Mouse (Mus musculus): Measurements from ENCODE around the gene Gkap1. TPM values are rescaled to one million over a fixed set of nuclear protein-coding genes. Genes with fewer than 3 reads are reported as not detected.

The Gkap1 gene
- polyA plus RNA-seq, 1 experiment from 2014 or later, result 4.7 TPM

DNA sequence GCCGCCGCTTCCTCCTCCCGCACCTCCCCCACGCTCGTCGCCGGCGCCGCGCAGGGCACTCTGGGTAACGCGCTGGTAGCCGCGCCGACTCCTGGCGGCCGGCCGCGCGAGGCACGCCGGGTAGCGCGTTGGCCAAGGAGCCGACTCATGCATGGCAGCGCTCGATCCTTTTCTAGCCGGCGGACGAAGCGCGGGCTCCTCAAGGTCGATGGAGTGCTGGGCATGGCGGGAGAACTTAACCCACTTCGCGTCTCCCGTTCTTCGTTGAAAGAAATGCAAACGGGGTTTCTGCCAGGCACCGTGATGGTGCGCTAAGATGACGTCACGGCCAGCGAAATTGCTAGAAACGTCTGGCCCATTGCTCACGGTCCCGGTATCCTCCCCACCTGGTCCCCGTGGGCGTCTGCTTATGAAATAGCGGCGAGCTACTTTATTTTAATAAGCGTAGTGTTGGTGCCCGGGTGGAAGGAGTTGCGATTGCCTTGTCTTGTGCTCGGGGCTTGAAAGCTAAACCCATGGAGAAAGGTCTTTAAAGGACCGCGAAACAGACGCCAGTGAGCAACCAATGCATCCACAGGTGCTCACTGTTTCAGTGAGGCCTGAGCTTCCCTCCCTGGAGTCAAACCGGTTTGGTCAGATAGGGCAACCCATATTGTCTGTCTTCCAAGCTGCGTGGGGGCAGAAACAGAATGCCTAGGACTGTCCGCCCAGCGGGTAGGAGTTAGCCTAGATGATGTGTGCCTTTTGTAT is 59.7 kb downstream of the Gkap1 start, which contains the start of gene Ubqln1:
Gene Ubqln1 (minus strand): TSS at position 62 of the 750 bp plus-strand sequence.
- peaks cover 34% of the 10 kb centered on the region for H3K4me1 ChIP-seq (replicated peaks)
- peak within 1 kb of the TSS; percentile 92 for H3K9ac ChIP-seq
- peak within 1 kb of the TSS; percentile 83 for H3K27ac ChIP-seq (replicated peaks)
- H3K9me3 ChIP-seq (replicated peaks), result no peaks in the 10 kb centered on the region
- H3K27me3 ChIP-seq, result no peaks in the 10 kb centered on the region
- 2% methylated on average over 62 of the region's 62 CpGs for WGBS (ENCODE audit: insufficient replicate concordance)
- ATAC-seq (ENCODE audit: insufficient read depth), result peak; percentile 93
- peak within 1 kb of the TSS; percentile 91 for H3K4me2 ChIP-seq
- H3K36me3 ChIP-seq (replicated peaks), result no peaks in the 10 kb centered on the region
- peak within 1 kb of the TSS; percentile 82 for H3K4me3 ChIP-seq (replicated peaks)

DNA sequence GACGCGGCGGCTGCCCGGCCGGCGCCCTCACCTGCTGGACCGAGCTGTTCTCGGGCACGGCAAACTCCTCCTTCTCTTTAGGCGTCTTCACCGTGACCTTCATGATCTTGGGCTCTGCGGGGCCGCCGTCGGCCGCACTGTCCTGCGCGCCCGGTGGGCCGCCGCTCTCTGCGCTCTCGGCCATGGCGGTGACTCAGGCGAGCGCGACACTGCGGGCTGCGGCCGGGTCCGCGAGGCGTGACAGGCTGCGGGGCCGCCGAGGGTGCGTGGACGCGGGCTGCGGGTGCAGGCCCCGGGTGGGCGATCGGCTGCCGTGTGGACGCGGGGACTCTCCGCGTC is 60.3 kb downstream of the Gkap1 start:
- Histone ChIP-seq H3K4me1 (replicated peaks) (peaks cover 34% of the 10 kb centered on the region), H3K4me3 (replicated peaks) (peak overlapping the region; percentile 82), H3K9me3 (replicated peaks) (no peaks in the 10 kb centered on the region), H3K36me3 (replicated peaks) (no peaks in the 10 kb centered on the region), H3K4me2 (peak overlapping the region; percentile 91), H3K27ac (replicated peaks) (peak overlapping the region; percentile 83), H3K9ac (peak overlapping the region; percentile 92), H3K27me3 (no peaks in the 10 kb centered on the region)
- peak; percentile 62 for ATAC-seq (ENCODE audit: insufficient read depth)
- WGBS (ENCODE audit: insufficient replicate concordance), result under 1% methylated on average over 47 of the region's 48 CpGs

DNA sequence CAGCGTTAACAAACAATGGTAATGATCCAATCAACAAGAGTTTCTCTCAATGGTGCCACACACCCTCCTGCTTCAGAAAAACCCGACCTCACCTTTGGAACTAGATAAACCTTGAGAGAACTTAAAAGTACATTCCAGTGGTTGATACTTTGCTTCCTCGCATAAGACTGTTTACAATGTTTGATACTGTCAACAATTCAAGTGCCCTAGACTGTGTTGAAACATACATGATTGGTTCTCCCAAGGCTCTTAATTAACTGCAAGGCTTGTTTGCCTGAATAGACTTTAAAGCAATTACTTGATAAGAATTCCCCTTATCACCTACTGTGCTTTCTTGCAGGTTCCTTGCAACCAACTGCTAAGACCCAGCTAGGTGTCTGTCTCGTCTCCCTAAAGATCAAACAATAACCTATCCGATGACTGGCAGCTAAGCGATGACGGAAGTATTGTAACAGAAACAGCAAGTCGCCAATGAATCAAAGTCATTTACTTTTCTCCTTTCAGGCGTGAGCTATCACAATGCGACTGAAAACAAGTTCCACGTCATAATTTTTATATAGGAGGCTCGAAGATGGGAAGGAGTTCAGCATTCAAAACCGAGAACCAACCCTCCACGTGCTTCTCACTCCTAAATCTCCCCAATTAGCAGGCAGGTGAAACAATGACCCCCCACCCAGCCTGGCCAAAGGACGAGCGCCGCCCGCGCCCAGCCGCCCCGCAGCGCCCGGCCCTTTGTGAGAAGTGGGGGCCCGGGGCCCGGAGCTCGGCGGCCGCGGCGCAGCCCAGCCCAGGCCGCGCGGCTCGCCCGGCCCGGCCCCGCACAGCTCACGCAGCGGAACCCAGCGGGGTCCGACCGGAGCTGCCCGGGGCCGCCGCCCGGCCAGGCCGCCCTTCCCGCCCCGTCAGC is 60.9 kb downstream of the Gkap1 start:
- H3K36me3 ChIP-seq (replicated peaks), result no peaks in the 10 kb centered on the region
- peak overlapping the region; percentile 92 for H3K9ac ChIP-seq
- no peaks in the 10 kb centered on the region for H3K9me3 ChIP-seq (replicated peaks)
- peak overlapping the region; percentile 82 for H3K4me3 ChIP-seq (replicated peaks)
- peak overlapping the region; percentile 83 for H3K27ac ChIP-seq (replicated peaks)
- peaks cover 38% of the 10 kb centered on the region for H3K4me1 ChIP-seq (replicated peaks)
- ATAC-seq (ENCODE audit: insufficient read depth), result peak; percentile 78
- H3K27me3 ChIP-seq, result no peaks in the 10 kb centered on the region
- H3K4me2 ChIP-seq, result peak overlapping the region; percentile 91
- WGBS (ENCODE audit: insufficient replicate concordance), result 2% methylated on average over 49 of the region's 49 CpGs

DNA sequence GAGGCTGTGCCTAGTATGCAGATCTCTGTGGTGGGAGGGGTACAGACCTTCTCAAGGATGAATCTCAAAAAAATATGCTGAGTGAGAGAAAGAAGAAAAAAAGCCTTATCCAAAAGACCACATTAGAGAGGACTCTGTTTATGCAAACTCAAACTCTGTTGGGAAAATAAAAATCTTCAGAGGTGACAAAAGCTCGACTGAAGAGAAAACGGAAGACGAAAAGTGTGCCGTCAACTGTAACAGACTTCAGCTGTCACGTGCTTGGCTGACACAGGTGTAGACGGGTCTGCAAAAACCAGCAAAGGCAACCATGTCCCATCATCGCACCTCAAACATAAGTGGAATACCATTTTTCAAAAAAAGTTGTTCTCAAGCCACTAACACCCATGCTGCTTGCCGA is 61.7 kb downstream of the Gkap1 start:
- H3K9me3 ChIP-seq (replicated peaks), result no peaks in the 10 kb centered on the region
- WGBS (ENCODE audit: insufficient replicate concordance), result 66% methylated on average over 8 of the region's 8 CpGs
- peak overlapping the region; percentile 91 for H3K4me2 ChIP-seq
- H3K27ac ChIP-seq (replicated peaks), result no peak overlapping the region
- H3K36me3 ChIP-seq (replicated peaks), result no peaks in the 10 kb centered on the region
- no peak overlapping the region for H3K9ac ChIP-seq
- ATAC-seq (ENCODE audit: insufficient read depth), result no peak
- H3K4me1 ChIP-seq (replicated peaks), result peaks cover 43% of the 10 kb centered on the region
- H3K4me3 ChIP-seq (replicated peaks), result peak overlapping the region; percentile 82
- no peaks in the 10 kb centered on the region for H3K27me3 ChIP-seq

GRCm38 (mm10) chr13:58212530-58212929 is 63.0 kb downstream of the Gkap1 start:
- ATAC-seq (ENCODE audit: insufficient read depth), result no peak
- WGBS (ENCODE audit: insufficient replicate concordance), result 59% methylated on average over 2 of the region's 2 CpGs
- peaks cover 46% of the 10 kb centered on the region for H3K4me1 ChIP-seq (replicated peaks)

DNA sequence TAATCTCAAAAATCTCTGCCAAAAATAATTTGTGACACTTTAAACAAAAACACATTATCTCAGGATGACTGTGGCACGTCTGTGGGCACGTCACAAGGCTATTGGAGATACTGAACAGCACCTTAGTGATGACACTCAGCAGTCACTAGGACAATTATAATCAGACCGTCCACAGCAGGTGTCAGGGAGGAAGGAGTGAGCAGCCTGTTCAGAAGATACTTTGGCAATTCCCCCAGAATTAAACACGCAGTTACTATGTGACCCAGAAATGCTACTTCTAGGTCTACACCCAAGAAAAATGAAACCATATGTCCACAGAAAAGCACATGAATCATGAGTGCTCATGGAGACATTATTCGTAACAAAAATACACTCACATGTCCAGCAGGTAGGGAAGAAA is 65.1 kb downstream of the Gkap1 start:
- no peak for ATAC-seq (ENCODE audit: insufficient read depth)
- Histone ChIP-seq H3K9me3 (replicated peaks) (no peaks in the 10 kb centered on the region), H3K27me3 (no peaks in the 10 kb centered on the region), H3K4me2 (no peak overlapping the region), H3K4me3 (replicated peaks) (no peak overlapping the region), H3K4me1 (replicated peaks) (peaks cover 54% of the 10 kb centered on the region), H3K9ac (no peak overlapping the region), H3K36me3 (replicated peaks) (no peaks in the 10 kb centered on the region), H3K27ac (replicated peaks) (no peak overlapping the region)
- 59% methylated on average over 5 of the region's 5 CpGs for WGBS (ENCODE audit: insufficient replicate concordance)

More at GRCm38 (mm10) chr13:58212530-58212929, 63.0 kb downstream of the Gkap1 start:
- no peaks in the 10 kb centered on the region for H3K9me3 ChIP-seq (replicated peaks)
- H3K27me3 ChIP-seq, result no peaks in the 10 kb centered on the region
- no peak overlapping the region for H3K27ac ChIP-seq (replicated peaks)
- no peaks in the 10 kb centered on the region for H3K36me3 ChIP-seq (replicated peaks)
- no peak overlapping the region for H3K4me2 ChIP-seq
- no peak overlapping the region for H3K9ac ChIP-seq
- no peak overlapping the region for H3K4me3 ChIP-seq (replicated peaks)

DNA sequence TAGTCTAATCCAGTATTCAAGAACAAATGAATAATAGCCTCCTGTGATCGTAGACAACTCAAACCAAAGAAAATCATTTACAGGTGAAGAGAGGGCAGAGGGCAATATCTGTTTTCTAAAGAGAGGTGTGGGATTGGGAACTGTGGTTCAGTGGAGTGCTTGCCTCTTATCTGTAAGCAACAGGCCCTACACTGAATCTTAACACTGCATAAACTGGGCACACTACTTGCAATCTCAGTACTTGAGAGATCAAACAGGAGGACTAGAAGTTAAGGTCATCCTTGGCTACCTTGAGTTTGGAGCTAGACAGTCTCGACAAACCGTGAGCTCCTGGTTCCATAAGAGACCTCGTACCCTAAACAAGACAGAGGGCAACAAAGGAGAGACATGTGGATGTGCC is 69.4 kb downstream of the Gkap1 start:
- no peaks in the 10 kb centered on the region for H3K36me3 ChIP-seq (replicated peaks)
- no peak overlapping the region for H3K4me2 ChIP-seq
- WGBS (ENCODE audit: insufficient replicate concordance), result 58% methylated on average over 4 of the region's 4 CpGs
- no peak overlapping the region for H3K27ac ChIP-seq (replicated peaks)
- no peak for ATAC-seq (ENCODE audit: insufficient read depth)
- H3K9ac ChIP-seq, result no peak overlapping the region
- no peaks in the 10 kb centered on the region for H3K27me3 ChIP-seq
- peaks cover 45% of the 10 kb centered on the region for H3K4me1 ChIP-seq (replicated peaks)
- H3K4me3 ChIP-seq (replicated peaks), result no peak overlapping the region
- no peaks in the 10 kb centered on the region for H3K9me3 ChIP-seq (replicated peaks)

DNA sequence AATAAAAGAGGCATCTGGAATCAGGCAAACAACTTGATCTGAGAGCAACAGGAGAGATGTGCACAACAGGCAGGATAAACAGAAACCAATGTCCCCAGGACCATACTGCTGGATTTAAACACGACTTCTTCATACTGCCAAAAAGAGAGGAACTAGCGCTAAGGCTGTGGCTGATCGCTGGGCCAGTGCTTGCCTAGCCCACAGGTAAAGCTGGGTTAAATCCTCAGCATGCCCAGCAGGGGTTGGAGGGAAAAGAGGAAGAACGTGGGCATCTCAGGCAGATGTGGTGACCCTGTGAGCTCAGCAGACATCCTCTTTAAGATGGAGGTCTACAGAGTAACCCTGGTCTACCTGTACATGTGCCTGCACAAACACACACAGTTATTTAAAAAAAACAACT is 70.5 kb downstream of the Gkap1 start:
- 30% methylated on average over 4 of the region's 4 CpGs for WGBS (ENCODE audit: insufficient replicate concordance)
- ATAC-seq (ENCODE audit: insufficient read depth), result no peak

DNA sequence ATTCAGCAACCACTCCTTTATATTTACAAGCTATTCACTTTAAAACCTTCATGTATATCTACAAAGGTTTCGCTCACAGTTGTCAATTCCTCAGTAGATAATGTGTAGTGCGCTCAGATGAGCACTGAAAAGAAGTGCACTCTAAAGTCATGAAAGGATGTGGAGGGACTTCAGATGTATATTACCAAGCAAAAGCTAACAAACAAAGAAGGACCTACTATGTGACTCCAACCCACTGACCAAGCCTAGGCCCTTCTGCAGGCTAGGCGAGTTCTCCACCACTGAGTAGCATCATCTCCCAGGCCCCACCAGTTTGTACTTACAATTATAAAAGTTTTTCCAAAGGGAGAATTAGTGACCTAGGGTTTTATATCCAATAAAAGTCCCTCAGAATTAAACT is 71.3 kb downstream of the Gkap1 start:
- 78% methylated on average over 3 of the region's 3 CpGs for WGBS (ENCODE audit: insufficient replicate concordance)
- H3K27me3 ChIP-seq, result no peaks in the 10 kb centered on the region
- peaks cover 40% of the 10 kb centered on the region for H3K4me1 ChIP-seq (replicated peaks)
- H3K9me3 ChIP-seq (replicated peaks), result no peaks in the 10 kb centered on the region
- no peak overlapping the region for H3K4me2 ChIP-seq
- no peak overlapping the region for H3K4me3 ChIP-seq (replicated peaks)
- H3K27ac ChIP-seq (replicated peaks), result no peak overlapping the region
- H3K9ac ChIP-seq, result no peak overlapping the region
- no peaks in the 10 kb centered on the region for H3K36me3 ChIP-seq (replicated peaks)
- no peak for ATAC-seq (ENCODE audit: insufficient read depth)

More for the DNA sequence above, 70.5 kb downstream of the Gkap1 start:
- no peak overlapping the region for H3K27ac ChIP-seq (replicated peaks)
- no peak overlapping the region for H3K4me2 ChIP-seq
- no peak overlapping the region for H3K9ac ChIP-seq
- H3K36me3 ChIP-seq (replicated peaks), result no peaks in the 10 kb centered on the region
- no peaks in the 10 kb centered on the region for H3K27me3 ChIP-seq
- H3K9me3 ChIP-seq (replicated peaks), result no peaks in the 10 kb centered on the region
- H3K4me1 ChIP-seq (replicated peaks), result peaks cover 46% of the 10 kb centered on the region
- H3K4me3 ChIP-seq (replicated peaks), result no peak overlapping the region

GRCm38 (mm10) chr13:58202903-58203302 is 72.6 kb downstream of the Gkap1 start:
- 86% methylated on average over 1 of the region's 1 CpGs for WGBS (ENCODE audit: insufficient replicate concordance)
- no peak for ATAC-seq (ENCODE audit: insufficient read depth)

DNA sequence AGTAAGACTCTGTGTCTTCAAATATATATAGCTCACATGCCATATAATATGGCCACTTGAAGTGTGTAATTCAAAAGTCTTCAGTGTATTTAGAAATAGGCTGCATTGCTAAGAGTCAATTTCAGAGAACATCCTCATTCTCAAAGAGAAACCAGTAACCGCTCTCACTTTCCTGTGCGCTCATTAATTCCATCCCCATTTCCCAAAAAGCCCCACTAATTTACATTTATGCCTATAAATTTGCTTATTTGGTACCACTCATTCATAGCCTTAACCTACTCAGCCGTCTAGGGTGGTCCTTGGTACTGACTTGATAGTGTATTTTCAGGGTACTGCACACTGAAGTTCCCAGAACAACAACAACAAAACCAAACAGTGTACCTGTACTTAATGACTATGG is 73.6 kb downstream of the Gkap1 start:
- no peak overlapping the region for H3K27ac ChIP-seq (replicated peaks)
- no peak for ATAC-seq (ENCODE audit: insufficient read depth)
- H3K9me3 ChIP-seq (replicated peaks), result no peaks in the 10 kb centered on the region
- WGBS (ENCODE audit: insufficient replicate concordance), result 85% methylated on average over 3 of the region's 3 CpGs
- no peak overlapping the region for H3K4me2 ChIP-seq
- H3K27me3 ChIP-seq, result no peaks in the 10 kb centered on the region
- peaks cover 29% of the 10 kb centered on the region for H3K4me1 ChIP-seq (replicated peaks)
- H3K36me3 ChIP-seq (replicated peaks), result peaks cover 10% of the 10 kb centered on the region
- no peak overlapping the region for H3K9ac ChIP-seq
- no peak overlapping the region for H3K4me3 ChIP-seq (replicated peaks)

More at GRCm38 (mm10) chr13:58202903-58203302, 72.6 kb downstream of the Gkap1 start:
- Histone ChIP-seq H3K36me3 (replicated peaks) (peaks cover 2% of the 10 kb centered on the region; the same call in 1 of the 2 replicates), H3K27me3 (no peaks in the 10 kb centered on the region), H3K4me2 (no peak overlapping the region), H3K4me3 (replicated peaks) (no peak overlapping the region), H3K27ac (replicated peaks) (no peak overlapping the region), H3K9ac (no peak overlapping the region), H3K4me1 (replicated peaks) (peaks cover 34% of the 10 kb centered on the region), H3K9me3 (replicated peaks) (no peaks in the 10 kb centered on the region)
